Mouse (Mus musculus): ENCODE measurements around the gene Pcif1. TPM values are rescaled to one million over a fixed set of nuclear protein-coding genes. Genes with fewer than 3 reads are reported as not detected.
A peak's percentile ranks its signal among the peaks of the same experiment; 100 is the strongest.

Gene Pcif1
- total and polyA plus RNA-seq, 3 experiments: 20.0 to 59.1 (median 33.6) TPM

DNA sequence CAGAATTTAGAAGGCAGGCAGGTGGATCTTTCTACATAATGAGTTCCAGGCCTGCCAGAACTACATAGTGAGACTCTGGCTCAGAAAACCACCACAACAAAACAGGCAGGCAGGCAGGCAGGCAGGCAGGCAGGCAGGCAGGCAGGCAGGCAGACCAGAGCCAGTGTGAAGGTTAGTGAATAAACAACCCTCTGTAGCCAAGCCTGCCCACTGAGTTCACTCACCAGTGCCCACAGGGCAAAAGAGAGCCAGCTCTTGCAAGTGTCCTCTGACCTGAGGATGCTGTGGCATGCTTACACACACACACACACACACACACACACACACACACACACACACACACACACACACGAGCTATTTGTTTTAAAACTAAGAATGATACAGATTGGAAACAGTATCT, 24.4 kb downstream of the Pcif1 start:
- Histone ChIP-seq H3K4me1 (ENCODE audit: control insufficient read depth in 1 of 2, insufficient read depth in 2 of 2) (peaks cover 0 to 5% of the 10 kb centered on the region in 2 experiments; a peak in 1 of 4 replicates), H3K9ac (ENCODE audit: insufficient read depth, low read depth) (no peak overlapping the region), H3K4me2 (ENCODE audit: insufficient read depth, low read depth, poor library complexity, severe bottlenecking) (no peak overlapping the region), H3K36me3 (replicated peaks in 1 of 2; ENCODE audit: control insufficient read depth in 1 of 2, insufficient read depth in 1 of 2, low read length in 1 of 2) (peaks cover 82 to 98% of the 10 kb centered on the region in 2 experiments), H3K27ac (ENCODE audit: insufficient read depth, low read depth) (no peak overlapping the region), H3K9me3 (replicated peaks; ENCODE audit: low read length) (peaks cover 21% of the 10 kb centered on the region), H3K79me2 (replicated peaks; ENCODE audit: control insufficient read depth, extremely low read depth, insufficient read depth, poor library complexity, severe bottlenecking) (no peaks in the 10 kb centered on the region), H3K27me3 (replicated peaks) (no peaks in the 10 kb centered on the region), H3K4me3 (replicated peaks in 1 of 3; ENCODE audit: low read depth in 2 of 3, low read length in 2 of 3, poor library complexity in 1 of 3) (no peak overlapping the region)
- in situ Hi-C loops (cut with MboI; ENCODE audit: low pct_ligation_motif_present, low pct_unique_long_range_greater_than_20kb, low sequenced_read_pairs) (no loop called here), dilution Hi-C loops (cut with MboI; ENCODE audit: extremely low pct_ligation_motif_present, extremely low pct_unique_long_range_greater_than_20kb, low sequenced_read_pairs) (no loop called here)
- no peak for DNase-seq (ENCODE audit: extremely low read depth)
- TF ChIP-seq MEF2A (IDR thresholded peaks at IDR 0.05; ENCODE audit: borderline replicate concordance, low read depth, low read length): no peak
- no peak for TF ChIP-seq ZMIZ1 (IDR thresholded peaks at IDR 0.05; ENCODE audit: low read depth, low read length)
- TF ChIP-seq ZKSCAN1 (IDR thresholded peaks at IDR 0.05; ENCODE audit: borderline replicate concordance, low read depth, low read length): no peak
- no peak for TF ChIP-seq EP300 (IDR thresholded peaks at IDR 0.05; ENCODE audit: low read length)
- TF ChIP-seq POLR2AphosphoS2 (IDR thresholded peaks at IDR 0.05; ENCODE audit: low read depth, low read length): no peak
- no peak for TF ChIP-seq MAZ (IDR thresholded peaks at IDR 0.05; ENCODE audit: low read depth, low read length)
- TF ChIP-seq TCF12 (IDR thresholded peaks at IDR 0.05; ENCODE audit: low read depth, low read length): no peak
- TF ChIP-seq GABPA (IDR thresholded peaks at IDR 0.05; ENCODE audit: insufficient replicate concordance, low read depth, low read length): no peak
- TF ChIP-seq MAFK (IDR thresholded peaks at IDR 0.05; ENCODE audit: insufficient replicate concordance, low read length): no peak
- no peak for TF ChIP-seq BHLHE40 (IDR thresholded peaks at IDR 0.05; ENCODE audit: low read depth, low read length)
- no peak for TF ChIP-seq PAX5 (IDR thresholded peaks at IDR 0.05; ENCODE audit: low read length)
- TF ChIP-seq SIN3A (IDR thresholded peaks at IDR 0.05; ENCODE audit: low read length): no peak
- TF ChIP-seq UBTF (IDR thresholded peaks at IDR 0.05; ENCODE audit: low read depth, low read length): no peak

DNA sequence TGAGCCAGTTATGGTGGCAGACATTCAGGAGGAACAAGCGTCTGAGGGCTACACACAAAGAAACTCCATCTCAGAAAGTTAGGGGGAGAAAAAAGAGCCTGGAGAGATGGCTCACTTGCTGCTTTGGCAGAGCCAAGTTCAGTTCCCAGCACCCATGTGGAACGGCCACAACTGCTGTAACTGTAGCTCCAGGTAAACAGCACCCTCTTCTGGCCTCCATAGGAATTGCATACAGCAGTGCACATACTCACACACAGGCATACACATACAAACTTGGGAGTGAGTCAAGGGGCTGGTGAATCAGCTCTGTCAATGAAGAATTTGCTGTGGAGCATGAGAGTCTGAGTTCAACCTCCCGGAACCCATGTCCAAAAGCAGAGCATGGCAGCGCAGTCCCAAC, 27.0 kb downstream of the Pcif1 start:
- dilution Hi-C loops (cut with MboI; ENCODE audit: extremely low pct_ligation_motif_present, extremely low pct_unique_long_range_greater_than_20kb, low sequenced_read_pairs) (no loop called here), in situ Hi-C loops (cut with MboI; ENCODE audit: low pct_ligation_motif_present, low pct_unique_long_range_greater_than_20kb, low sequenced_read_pairs) (no loop called here)
- Histone ChIP-seq H3K79me2 (replicated peaks; ENCODE audit: control insufficient read depth, extremely low read depth, insufficient read depth, poor library complexity, severe bottlenecking) (peaks cover 10% of the 10 kb centered on the region), H3K4me1 (ENCODE audit: control insufficient read depth in 1 of 2, insufficient read depth in 2 of 2) (peaks cover 2 to 15% of the 10 kb centered on the region in 2 experiments; a peak in 3 of 4 replicates), H3K36me3 (replicated peaks in 1 of 2; ENCODE audit: control insufficient read depth in 1 of 2, insufficient read depth in 1 of 2, low read length in 1 of 2) (peaks cover 64 to 83% of the 10 kb centered on the region in 2 experiments), H3K9me3 (replicated peaks; ENCODE audit: low read length) (peaks cover 21% of the 10 kb centered on the region), H3K9ac (ENCODE audit: insufficient read depth, low read depth) (no peak overlapping the region), H3K4me2 (ENCODE audit: insufficient read depth, low read depth, poor library complexity, severe bottlenecking) (no peak overlapping the region), H3K4me3 (replicated peaks in 1 of 3; ENCODE audit: low read depth in 2 of 3, low read length in 2 of 3, poor library complexity in 1 of 3) (no peak overlapping the region), H3K27ac (ENCODE audit: insufficient read depth, low read depth) (no peak overlapping the region), H3K27me3 (replicated peaks) (no peaks in the 10 kb centered on the region)
- TF ChIP-seq NRF1 (IDR thresholded peaks at IDR 0.05; ENCODE audit: low read depth, low read length) (no peak), CTCF (conservative IDR thresholded peaks at IDR 0.05 in 1 of 2, IDR thresholded peaks at IDR 0.05 in 1 of 2; ENCODE audit: low read depth in 2 of 2, low read length in 2 of 2) (peak; percentile 29 to 34; a peak in 3 of 4 replicates)
- no peak for DNase-seq (ENCODE audit: extremely low read depth)

Measured in CH12.LX (cell line).